Mouse (Mus musculus) thymus, adult 2 months (tissue): ENCODE results near the gene Gm49388.

Source experiments
- CTCF ChIP-seq: fragments of 200-500 bp; IDR thresholded peaks from 2 replicates; pipeline ENCODE4 v1.5.1; 2012; ENCODE audit warnings: mild to moderate bottlenecking, control low read depth, low read length, moderate library complexity, borderline replicate concordance; ENCODE audit not compliant: control insufficient read depth, poor library complexity, insufficient read depth; ENCODE audit errors: extremely low read depth
- POLR2A ChIP-seq: fragments of 200-500 bp; IDR thresholded peaks from 2 replicates; pipeline ENCODE4 v1.6.1; 2012; ENCODE audit warnings: mild to moderate bottlenecking, low read length, control low read depth, moderate library complexity; ENCODE audit not compliant: control insufficient read depth, poor library complexity, insufficient read depth; ENCODE audit errors: extremely low read depth

GRCm38 (mm10) chr7:127769651-127770038, 15.8 kb upstream of the Gm49388 start, which contains the start of gene Orai3:
- no peak for TF ChIP-seq CTCF
- TF ChIP-seq POLR2A, result 0 out of 2 replicates have a peak, but pooled peaks have one; percentile 21
